Mouse (Mus musculus) duodenum, adult 2 months (tissue): Measurements from ENCODE around the gene Mgst2. TPM values are rescaled to one million over a fixed set of nuclear protein-coding genes. Genes with fewer than 3 reads are reported as not detected.

Experiments used
- polyA plus RNA-seq: library from polyadenylated mRNA; depleted of rRNA; stranded (reverse); fragments of >200 nt; gene quantifications from 2 replicates; pipeline ENCODE4 v1.2.3, GENCODE M21; 2012; ENCODE audit warnings: low replicate concordance; rRNA removed

Gene Mgst2
- polyA plus RNA-seq, result 21.0 and 22.9 TPM in 2 replicates

DNA sequence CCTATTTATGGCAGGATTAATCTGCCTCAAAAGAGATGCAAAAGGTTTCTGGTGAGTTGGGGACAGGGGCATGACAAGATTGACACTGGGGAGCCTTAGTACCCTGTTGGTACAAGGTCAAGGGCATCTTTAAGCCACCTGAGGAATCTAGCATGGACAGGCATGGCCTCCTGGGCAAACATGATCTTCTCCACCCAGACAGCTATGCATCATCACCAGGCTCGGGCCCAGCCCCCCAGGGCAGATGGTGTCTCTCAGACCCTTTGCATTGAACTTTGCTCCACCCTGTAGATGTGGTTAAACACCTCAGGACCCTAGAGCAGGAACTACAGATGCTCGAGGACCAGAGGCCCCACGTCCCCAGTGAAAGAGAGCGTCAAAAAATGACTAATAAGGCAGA lies at the start of gene Mgst2:
Gene Mgst2, plus strand, starts transcription at position 301 of the 400 bp plus-strand sequence.

Other genes with a start within 250 kb of the Mgst2 start
- 0.26 and 0.29 TPM in 2 replicates for gene Naa15, start 245.2 kb upstream of the Mgst2 start, polyA plus RNA-seq
- gene Rab33b, start 176.4 kb upstream of the Mgst2 start, polyA plus RNA-seq, result 3.9 and 5.0 TPM in 2 replicates
- 4.2 and 7.0 TPM in 2 replicates for gene Setd7, start 99.5 kb upstream of the Mgst2 start, polyA plus RNA-seq